Mouse (Mus musculus): ENCODE measurements at regions not wholly inside any gene's neighbourhood (a gene's known extent, or its start where the extent isn't known, plus 50 kb on each side); places are given as distances from the start of the nearest gene placed in this dataset.

DNA sequence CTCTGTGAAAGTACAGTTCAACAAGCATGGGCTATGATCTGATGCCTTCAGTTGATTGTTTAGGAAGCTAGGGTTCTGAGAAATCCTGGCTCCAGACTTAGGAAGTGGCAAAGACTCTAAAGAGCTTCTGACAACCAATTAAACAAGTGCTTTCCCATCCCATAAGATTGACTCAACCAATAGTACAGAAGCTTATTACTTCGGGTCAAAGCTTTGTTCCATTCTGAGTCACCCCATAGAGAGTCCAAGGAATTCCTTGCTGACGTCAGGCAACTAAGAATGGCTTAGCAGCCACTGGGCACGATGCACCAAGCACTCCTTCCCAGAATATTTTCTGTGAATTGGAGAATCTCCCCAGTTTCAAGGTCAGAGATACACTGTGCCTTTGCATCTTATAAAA is 59.0 kb upstream of the Ntm start:
- DNase-seq: no peak

DNA sequence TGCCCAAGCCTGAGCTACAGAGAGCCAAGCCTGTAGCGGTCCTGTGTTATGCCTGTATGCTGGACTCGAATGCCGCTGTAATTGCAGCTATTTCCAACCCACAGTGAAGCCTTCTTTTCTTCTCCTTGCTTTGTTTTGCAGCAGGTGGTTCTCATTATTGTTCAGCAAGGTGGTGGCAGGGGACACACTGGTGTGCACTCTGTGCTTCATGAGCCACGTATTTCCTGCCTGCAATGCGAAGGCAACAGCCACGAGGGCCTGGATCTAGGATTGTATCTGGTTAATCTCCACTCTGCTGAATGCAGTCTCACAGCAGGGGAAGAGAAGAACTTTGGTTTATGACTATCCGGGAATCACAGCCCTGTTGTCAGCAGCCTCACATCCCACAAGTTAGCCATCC is 62.3 kb upstream of the Ntm start:
- no peak for DNase-seq

DNA sequence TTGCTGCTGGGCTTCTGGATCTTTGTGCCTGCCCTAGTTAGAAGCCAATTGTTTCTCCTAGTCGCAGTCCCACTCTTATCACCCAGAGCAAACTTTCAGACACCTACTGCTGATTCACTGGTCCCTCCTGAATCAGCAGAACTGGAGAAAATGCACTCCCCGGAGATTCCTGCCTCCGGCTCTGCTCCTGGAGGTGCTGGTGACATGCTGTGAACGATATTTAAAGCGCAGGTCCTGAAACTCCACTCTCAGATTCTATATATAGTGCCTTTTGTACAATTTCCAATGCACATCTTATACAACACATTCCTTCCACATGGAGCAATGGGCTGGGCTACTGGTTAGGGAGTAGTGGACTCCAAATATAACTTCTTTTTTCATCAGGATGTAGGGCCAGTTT is 64.0 kb upstream of the Ntm start:
- DNase-seq: no peak

DNA sequence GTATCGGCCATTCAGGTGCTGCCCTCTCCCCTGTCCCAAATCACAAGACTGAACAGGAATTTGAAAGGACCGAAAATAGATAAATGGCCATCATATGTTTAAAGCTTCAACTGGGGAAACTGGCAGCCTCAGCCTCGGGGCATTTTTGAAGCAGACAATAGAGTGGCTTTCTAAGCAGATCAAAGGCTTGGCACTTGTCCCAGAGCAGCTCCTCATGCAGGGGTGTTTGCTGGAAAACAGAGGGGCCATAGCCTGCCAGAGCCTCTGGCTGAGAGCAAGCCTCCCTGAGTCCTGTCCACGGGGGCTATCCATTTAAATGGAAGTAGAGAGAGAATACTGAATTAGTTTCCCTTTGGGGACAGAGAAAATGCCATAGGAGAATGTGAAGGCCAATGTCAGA is 77.5 kb upstream of the Ntm start:
- DNase-seq: no peak

DNA sequence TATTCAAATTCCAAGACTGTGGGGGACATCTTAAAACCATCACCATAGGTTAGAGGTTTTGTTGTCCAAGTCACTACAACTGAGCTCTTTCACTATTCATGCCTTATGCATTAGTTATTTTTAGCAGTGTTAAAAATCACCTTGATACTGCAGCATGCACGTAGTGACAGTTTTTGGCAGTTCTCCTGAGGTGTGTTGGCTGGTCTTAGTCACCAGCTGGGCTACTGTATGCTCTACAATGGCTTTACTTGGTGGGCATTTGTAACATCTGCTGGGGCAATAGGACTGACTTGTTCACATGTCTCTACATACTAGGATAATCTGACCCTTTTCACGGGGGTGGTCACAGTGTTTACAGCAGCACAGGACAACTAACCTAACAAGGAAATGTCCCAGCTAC is 101.6 kb upstream of the Ntm start:
- DNase-seq: no peak

DNA sequence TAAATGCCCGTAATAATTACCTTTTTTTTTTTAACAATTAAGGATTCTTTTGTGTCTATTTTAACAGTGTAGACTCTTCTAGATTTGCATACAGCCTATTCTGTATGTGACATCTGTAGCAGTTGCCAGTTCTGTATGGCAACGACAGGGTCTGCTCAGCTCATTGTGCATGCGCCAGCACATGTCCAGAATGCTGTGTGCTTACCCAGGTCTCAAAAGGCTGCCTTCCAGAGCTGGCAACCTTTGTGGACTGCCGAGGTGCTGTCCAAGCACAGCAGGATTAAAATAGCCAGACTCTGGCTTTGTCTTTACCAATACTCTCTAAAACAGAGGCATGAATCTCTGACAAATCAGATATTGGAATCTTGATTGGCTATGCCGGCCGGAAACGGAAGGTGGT is 105.0 kb upstream of the Ntm start:
- no peak for DNase-seq

DNA sequence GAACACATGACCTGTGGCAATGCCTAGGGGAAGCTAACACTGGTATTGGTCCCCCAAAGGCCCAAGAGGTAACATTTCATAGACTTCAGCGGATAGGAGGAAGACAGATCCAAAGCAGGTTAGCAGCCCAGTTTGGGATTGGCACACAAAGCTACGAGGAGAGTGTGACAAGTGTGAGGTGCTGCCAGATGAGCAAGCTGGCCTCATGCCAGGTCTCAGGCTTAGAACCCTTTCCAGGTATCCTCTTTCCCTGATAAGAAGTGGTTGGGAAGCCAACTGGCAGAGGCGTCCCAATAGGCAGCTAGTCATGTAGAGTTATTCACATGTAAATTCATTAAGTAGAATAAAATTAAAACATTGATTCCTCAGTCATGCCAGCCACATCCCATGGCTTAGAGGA is 112.3 kb upstream of the Ntm start:
- no peak for DNase-seq

DNA sequence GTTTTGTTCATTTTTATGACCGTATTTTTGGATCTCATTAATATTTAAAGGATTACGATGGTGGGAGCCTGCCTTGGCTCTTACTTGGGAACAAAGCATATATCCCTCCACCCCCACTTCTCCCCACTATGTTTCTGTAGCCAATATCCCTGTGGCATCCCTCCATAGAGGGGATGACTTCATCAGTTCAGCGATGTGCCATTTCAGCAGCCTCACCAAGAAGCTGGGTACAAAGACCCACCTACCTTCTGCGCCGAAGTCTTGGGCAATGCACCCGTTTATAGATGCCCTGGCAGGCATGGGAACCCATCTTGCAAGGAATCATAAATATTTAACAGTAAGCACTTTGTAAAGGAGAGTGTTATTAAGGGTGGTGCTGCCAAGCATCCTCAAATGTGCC is 113.1 kb upstream of the Ntm start:
- no peak for DNase-seq

DNA sequence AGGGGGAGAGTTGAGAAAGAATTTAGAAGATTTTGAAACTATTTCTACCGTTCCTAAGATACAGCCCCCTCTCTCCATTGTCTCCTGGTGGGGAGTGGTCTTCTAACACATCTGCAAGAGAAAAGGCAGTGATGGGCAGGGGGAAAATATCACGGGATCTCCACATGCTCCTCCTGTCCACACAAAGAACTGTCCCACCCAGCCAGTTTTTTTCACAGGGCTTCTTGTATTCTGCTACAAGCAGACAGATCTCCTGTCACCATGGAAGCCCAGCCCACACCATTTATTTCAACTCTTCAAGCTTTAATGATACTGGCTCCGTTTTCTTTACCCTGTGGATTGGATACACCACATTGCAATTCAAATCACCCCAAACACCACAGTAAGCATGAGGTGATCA is 113.5 kb upstream of the Ntm start:
- DNase-seq: no peak

DNA sequence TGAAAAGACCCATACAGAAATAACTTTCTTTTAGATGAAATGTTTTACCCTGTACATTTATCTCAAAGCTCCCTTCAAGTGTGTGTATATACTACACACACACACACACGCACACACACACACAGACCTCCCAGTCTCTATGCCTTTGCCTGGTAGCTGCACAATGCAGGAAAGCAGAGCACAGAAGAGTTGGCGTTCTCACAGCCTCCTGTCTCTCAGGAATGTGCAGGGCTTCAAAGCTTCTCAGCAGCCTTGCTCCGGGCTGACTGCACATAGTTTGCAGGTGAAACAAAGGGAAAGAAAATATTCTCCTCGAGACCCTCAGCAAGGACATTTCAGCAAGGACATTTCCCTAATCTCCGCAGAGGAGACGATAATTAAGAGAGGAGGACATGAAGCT is 139.0 kb upstream of the Ntm start:
- DNase-seq: no peak

DNA sequence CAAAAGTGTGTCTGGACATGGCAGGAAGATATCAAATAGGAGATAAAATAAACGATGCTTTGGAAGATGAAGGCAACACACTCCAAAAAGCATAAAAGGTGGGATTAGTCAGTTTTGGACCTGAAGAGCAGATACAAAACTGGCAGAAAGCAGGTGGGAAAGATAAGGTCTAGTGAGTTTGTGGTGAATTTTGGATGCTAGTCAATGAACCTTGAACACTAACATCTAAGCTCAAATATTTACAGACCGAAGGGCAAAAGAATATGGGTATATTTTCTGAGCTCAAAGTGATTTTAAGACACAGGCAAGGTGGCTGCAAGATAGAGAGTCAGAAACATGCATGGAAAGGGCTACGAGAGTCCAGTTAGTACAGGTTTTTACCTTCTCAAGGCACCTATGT is 159.4 kb upstream of the Ntm start:
- DNase-seq: no peak

DNA sequence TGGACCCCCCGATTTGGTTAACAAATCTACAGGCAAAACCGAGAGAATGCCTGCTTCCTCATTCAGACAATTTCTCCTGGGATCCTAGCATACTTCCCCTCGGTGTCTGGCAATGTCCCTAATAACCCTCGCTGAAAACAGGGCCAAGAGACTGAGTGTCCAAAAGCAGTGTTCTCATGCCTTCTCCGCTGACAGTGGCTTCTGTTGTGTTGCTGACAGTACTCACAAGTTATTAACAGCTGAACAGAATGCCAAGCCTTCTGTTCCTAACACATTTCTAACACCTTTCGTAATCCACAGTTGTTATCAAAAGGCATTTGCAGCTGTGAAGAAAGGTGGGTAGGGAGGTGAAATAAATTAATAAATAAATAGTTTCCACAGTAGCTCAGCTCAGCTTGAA is 166.2 kb upstream of the Ntm start:
- no peak for DNase-seq

DNA sequence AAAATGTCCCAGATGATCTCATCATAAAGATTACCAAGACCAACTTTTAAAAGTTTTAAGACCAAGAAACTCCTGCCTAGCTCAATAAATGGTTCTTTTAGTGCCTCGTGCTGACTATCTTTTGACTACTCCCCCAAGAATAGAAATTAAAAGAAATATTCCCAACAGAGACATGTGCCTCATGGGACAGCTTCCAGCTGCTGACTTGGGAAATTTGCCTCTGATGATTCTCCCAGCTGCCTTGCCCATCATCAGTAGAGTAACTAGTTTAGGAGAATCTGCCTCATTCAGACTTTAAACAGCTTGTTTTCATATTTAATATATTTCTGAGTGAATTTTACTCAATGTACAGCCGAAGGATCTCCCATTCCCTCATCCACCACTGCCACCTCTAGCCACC is 168.7 kb upstream of the Ntm start:
- DNase-seq: no peak

DNA sequence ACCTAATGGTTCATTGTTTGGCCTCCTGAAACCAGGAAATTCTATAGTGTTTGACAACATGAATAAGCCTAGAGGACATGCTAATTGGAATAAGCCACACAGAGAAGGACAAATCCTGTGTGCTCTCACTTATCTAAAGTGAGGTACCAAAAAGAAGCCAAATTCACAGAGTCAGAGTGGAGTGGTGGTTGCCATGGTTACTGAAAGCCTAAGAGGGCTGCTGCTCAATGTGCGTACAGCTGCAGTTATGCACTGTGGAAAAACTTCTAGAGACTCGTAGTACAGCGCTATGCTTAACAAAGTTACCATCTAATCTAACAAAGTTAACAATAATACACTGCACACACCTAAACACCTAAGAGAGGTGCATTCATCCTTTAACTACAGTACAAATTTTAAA is 171.4 kb upstream of the Ntm start:
- DNase-seq: no peak

DNA sequence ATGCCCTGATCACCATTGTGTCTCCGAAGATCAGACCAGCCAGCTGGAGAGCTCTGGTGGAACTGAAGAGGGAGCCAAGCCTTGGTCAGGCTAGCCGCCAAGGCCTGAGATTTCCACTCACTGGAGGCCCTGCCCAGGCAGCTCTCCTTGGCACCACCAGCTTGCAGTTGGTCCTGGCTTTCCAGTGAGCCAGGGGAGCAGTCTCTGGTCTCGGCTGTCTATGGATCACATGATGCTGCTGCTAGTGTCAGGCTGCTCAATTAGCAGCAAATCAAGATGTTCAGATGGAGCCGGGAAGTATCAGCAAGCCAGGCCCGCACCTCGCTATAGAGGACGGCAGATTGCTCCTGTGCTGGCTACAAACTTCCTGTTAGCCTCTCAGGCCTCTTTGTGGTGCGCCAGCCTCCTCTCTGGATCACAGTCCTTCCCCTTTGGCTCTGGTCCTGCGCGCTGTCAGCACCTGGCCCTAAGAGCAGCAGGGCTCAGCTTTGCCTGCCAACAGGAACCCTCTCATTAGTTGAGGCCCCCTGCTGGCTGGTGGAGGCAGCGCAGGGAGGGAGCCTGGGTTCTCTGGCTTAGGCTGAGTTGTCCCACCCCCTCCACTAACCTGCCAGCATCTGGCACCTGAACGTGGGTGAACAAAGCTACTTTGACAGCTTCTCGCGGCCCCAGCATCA is 174.8 kb upstream of the Ntm start:
- DNase-seq: peak in 1 of 2 experiments; percentile 30

DNA sequence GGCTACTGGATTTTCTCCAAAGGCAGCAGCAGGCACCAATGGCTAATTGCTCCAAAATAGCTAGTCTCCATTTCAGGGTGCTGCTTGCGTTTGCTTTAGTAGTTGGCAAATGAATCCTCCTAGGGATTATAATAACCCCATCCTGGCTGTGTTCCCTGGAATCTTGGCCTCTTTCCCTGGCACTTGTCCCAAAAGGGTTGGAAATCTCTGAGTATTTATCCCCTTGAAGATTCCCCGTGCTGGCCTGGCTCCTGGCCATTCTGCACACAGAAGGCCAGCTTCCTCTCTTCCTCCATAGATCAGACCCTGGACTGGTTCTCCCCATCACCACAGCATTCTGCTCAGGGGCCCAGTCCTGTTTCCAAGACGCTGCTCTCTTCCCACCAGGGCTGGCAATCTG is 177.2 kb upstream of the Ntm start:
- peak; percentile 7 to 18 for DNase-seq

DNA sequence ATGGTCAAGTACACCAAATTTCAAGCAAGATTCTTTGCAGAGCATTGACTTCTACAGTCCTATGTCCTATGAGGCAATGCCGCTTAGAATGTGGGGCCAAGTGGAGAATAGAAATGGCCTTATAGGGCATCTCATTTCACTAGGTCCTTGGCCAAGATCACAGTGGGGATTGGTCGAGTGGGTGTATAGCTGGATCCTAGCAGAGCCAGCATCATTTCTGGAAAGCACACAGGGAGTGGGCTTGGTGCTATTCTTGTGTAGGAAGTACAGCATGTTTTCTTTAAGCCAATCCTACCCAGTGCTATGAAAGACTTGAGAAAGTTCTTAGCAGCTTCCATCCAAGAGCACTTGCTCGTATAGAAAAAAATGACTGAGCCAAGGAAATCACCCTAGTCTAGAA is 178.2 kb upstream of the Ntm start:
- no peak for DNase-seq

DNA sequence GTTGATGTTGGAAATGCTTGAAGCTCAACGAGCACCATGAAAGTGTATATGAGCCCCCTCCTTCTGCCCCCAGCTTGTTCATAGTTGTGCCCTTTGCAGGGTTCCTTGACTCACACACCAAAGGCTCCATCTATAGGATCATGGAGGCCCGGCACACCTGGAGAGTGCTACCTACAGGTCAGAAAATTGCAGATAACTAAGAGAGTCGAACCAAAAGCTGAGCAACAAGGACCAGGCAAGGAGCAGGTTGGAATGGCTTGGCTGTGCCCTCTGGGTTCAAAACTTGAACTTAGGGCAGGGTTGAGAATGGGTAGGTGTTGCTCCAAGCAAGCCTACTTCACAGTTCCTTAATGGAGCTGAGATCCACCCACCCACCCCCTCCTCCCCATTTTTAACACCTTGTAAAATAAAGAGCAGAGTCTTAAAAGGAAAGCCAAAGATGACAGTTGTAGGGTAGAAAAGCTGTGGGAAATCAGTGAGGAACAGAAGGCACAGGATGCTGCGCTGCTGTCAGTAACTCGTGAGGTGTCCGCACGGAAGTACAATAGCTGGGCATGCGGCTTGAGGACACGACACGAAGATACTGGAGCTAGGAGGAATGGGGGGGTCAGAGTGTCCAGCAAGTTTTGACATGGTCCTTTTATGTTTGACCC is 180.0 kb upstream of the Ntm start:
- no peak for DNase-seq

DNA sequence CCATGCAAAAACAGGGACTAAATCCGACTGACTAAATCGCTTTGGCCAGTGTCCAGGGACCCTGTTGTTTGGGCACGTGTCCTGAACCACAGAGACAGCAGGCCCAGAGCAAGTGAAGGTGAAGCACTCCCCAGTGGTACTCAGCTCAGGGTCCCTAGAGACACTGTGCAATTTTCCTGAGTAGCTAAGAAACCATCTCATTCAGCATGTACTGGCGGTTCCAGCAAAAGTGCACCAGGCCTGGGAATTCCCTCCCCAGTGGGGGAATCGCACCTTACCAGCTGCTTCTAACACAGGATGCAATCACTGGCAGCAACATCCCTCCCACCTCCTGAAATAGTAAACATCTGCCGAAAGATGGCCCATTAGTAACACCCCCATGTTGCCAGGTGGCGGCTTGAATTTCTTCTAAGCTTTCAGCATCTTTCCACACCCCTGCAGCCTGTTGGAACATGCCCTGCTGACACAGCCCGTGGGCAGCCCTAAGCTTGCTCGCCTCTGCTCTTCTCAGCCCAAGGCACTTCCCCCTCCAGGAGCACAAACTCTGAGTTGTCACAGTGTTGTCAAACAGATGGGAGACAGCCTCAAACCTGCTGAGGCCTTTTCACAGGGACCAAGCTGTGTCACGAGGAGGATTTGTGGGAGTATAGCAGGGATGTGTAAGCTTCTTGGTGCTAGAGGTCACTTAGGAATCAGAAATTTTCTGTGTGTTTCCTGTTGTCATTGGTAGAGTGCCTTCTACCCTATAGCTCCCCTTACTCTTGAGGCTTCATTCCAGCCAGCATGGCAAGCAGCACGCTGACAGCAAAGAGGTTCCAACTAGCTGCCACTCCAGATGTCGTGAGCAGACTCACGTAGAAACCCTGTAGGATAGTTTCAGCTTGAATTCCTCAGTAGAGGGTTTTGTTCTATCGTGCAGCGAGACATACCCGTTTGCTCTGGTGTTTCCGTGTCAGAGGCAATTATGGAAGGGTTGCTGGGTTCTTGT is 186.8 kb upstream of the Ntm start:
- no peak for DNase-seq

DNA sequence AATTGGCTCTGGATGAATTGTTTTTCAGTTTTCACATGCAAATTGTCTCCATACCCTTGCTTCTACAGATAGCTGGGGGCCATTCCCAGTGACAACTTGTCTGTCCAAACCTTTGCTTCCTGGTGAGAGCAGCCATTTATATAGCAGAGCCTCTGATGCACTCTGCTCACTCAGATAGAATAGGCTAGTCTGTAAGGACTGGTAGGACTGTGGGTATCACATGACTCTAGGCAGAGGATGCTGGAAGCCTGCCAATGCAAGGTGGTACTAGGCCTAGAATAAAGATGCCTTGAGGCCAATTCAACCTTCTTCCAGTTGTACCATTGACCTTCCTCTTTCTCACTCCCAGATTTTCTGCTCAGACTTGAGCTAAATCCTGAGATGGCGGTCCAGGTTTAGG is 188.2 kb upstream of the Ntm start:
- no peak for DNase-seq

DNA sequence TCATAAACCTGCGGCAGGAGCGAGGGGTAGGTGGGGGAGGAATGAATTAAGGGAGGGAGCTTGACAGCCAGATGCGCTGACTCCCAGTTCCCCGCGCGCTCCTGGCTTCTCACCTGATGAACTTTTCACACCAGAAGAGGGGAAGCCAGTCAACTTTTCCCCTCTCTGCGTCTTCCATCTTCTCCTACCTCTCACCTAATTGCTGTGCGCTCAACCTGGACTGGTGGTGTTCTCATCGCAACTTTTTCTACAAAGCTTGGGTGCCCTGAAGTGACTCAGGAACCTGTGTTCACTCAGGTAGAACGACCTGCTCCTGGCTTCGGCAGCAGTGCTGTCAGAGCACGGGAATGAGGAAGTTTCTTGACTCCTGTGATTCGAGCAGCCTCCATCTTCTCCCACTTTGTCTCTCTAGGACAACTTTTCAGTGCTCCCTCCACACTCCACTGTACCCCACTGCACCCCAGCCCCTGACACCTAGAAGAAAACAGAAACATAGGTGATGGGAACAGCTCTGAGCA is 203.4 kb upstream of the Ntm start:
- no peak for DNase-seq

DNA sequence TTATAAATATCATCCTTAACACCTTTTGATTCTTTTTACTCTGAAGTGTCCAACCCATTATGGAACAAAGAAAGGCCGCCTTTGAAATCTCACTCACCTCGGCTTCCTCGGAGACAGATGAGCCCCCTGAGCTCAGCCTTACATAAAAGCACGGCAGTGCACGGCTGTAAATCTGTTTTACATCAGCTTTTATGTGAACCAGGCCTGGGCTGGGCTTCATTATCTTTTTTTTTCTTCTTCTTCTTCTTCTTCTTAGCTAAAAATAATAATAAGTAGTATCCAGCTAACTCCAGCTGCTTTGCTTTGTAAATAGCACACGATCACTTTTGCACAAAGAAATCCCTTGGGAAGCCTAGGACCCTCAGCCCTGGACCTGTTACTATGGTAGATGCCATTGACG is 204.3 kb upstream of the Ntm start:
- no peak for DNase-seq

DNA sequence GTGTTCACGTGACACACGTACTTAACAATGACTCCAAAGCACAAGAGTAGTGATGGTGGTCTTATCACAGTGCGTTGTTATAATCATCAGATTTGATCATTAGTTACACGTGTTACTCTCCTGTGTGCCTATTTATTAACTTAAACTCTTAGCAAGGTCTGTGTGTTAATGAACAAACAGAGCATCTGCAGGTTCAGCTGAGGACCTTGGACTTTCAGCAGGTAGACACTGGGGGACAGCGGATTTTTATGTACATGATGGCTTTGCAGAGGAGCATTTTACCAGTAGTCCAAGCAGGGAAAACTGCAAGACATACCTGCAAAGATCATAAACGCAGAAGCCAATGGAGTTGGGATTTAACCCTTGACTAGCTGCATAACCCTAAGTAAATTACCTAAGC is 211.7 kb upstream of the Ntm start:
- DNase-seq: no peak

DNA sequence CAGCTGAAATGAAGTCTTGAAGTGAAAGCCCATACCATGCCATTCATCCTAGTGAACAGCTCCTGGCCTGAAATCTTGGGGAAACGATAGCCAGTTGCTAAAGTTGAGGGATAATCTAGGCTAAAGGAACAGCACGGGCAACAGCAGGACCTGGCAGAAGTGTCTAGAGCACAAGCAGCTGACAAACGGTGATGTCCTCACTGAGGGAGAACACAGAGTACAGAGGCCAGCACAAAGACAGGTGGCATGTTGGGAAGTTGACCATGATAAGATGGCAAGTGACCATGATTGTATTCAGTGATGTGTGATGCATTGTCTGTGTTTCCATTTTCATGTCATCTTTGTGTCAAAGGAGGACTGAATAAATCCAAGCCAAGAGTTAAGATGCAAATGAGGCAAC is 212.4 kb upstream of the Ntm start:
- DNase-seq: no peak

Measured in spleen, adult 18-20 months (tissue).